Comparison of ENCODE assay signal across 9 mouse cellular contexts in genomic region chr3:62924441-62924840, GRCm38 (mm10).
DNase-seq lines count a peak whose midpoint lies in the region; ATAC-seq and TF ChIP-seq lines count a peak whose summit lies in the region.
"Had no signal": no experiment of that assay in that cellular context is flagged by ENCODE, and none has a peak within 500 bp of the region (broad histone marks: within the 10 kb centered on the region; RNA-seq: fewer than 3 reads in every experiment).

No protein-coding gene starts in this region.

- TF ChIP-seq CTCF in hindbrain, postnatal 0 days (IDR thresholded peaks at IDR 0.05; ENCODE audit: low read depth) = peak; percentile 67
- 0 out of 6 replicates have a peak, but pooled peaks of 1 of the 3 experiments have one; percentile 17 for TF ChIP-seq CTCF in MEL (IDR thresholded peaks at IDR 0.05 in 2 of 3, conservative IDR thresholded peaks at IDR 0.05 in 1 of 3; ENCODE audit: control insufficient read depth in 1 of 3, insufficient read depth in 1 of 3, low read depth in 2 of 3, low read length in 3 of 3, poor library complexity in 1 of 3, severe bottlenecking in 1 of 3)

- no peaks in the 10 kb centered on the region for H3K36me3 ChIP-seq in hindbrain, postnatal 0 days (ENCODE audit: insufficient read depth, low read length)
- no peaks in the 10 kb centered on the region for H3K36me3 ChIP-seq in hindbrain, embryonic 16.5 days (ENCODE audit: control insufficient read depth, insufficient read depth, low read length)
- no peaks in the 10 kb centered on the region for H3K36me3 ChIP-seq in MEL (ENCODE audit: control insufficient read depth in 1 of 2, insufficient read depth in 2 of 2, low read length in 2 of 2)

- no peaks in the 10 kb centered on the region for H3K79me2 ChIP-seq in MEL (ENCODE audit: control insufficient read depth, insufficient read depth, low read length, poor library complexity)

- DNase-seq in hindbrain, postnatal 0 days (ENCODE audit: low spot score) = peak; percentile 79
- DNase-seq in 416B (ENCODE audit: low read depth) (peak; percentile 38), MEL (ENCODE audit: low read depth, low spot score) (peak; percentile 4)
- peak; percentile 55 for DNase-seq in layer of hippocampus, adult 9-10 months (ENCODE audit: low spot score)
- no peak for DNase-seq in urinary bladder, postnatal 25 days (ENCODE audit: low spot score)
- DNase-seq in thymus, adult 18-20 months = no peak
- DNase-seq in yolk sac, embryonic 10.5 days (ENCODE audit: low spot score) = no peak

- peak; percentile 6; the same call in 1 of the 2 replicates for TF ChIP-seq RAD21 in MEL (IDR thresholded peaks at IDR 0.05; ENCODE audit: low read depth, low read length)

- H3K27me3 ChIP-seq in hindbrain, postnatal 0 days (ENCODE audit: insufficient read depth, low read length) = no peaks in the 10 kb centered on the region
- no peaks in the 10 kb centered on the region for H3K27me3 ChIP-seq in hindbrain, embryonic 16.5 days (replicated peaks; ENCODE audit: control insufficient read depth, insufficient read depth, low read length)
- H3K27me3 ChIP-seq in MEL (ENCODE audit: control insufficient read depth in 1 of 2, insufficient read depth in 2 of 2, low read length in 2 of 2) = no peaks in the 10 kb centered on the region

- no peak for ATAC-seq in hindbrain, postnatal 0 days
- ATAC-seq in hindbrain, embryonic 16.5 days = no peak

- TF ChIP-seq POLR2A in MEL (IDR thresholded peaks at IDR 0.05; ENCODE audit: control insufficient read depth in 1 of 2, insufficient read depth in 1 of 2, low read depth in 1 of 2, low read length in 2 of 2, poor library complexity in 1 of 2) = no peak

- no peaks in the 10 kb centered on the region for H3K9me3 ChIP-seq in hindbrain, postnatal 0 days (ENCODE audit: low read length)
- H3K9me3 ChIP-seq in hindbrain, embryonic 16.5 days (ENCODE audit: control insufficient read depth, low read length) = no peaks in the 10 kb centered on the region
- H3K9me3 ChIP-seq in MEL (replicated peaks; ENCODE audit: insufficient read depth, low read length) = no peaks in the 10 kb centered on the region

- no peak for TF ChIP-seq EP300 in MEL (IDR thresholded peaks at IDR 0.05; ENCODE audit: low read depth in 1 of 2, low read length in 2 of 2)

- no peaks in the 10 kb centered on the region for H3K4me1 ChIP-seq in hindbrain, postnatal 0 days (ENCODE audit: insufficient read depth, low read length)
- no peaks in the 10 kb centered on the region for H3K4me1 ChIP-seq in hindbrain, embryonic 16.5 days (ENCODE audit: control insufficient read depth, insufficient read depth, low read depth, low read length)
- H3K4me1 ChIP-seq in MEL (ENCODE audit: control insufficient read depth in 1 of 2, insufficient read depth in 2 of 2, low read length in 2 of 2) = no peaks in the 10 kb centered on the region

- H3K4me2 ChIP-seq in hindbrain, postnatal 0 days (ENCODE audit: low read depth, low read length) = no peak overlapping the region
- H3K4me2 ChIP-seq in hindbrain, embryonic 16.5 days (ENCODE audit: low read length) = no peak overlapping the region
- H3K4me2 ChIP-seq: liver, embryonic 11.5 days had no signal

- 14% methylated on average over 1 of the region's 1 CpGs for WGBS in hindbrain, postnatal 0 days
- WGBS in hindbrain, embryonic 16.5 days = 8% methylated on average over 1 of the region's 1 CpGs

- no peak overlapping the region for H3K9ac ChIP-seq in hindbrain, postnatal 0 days (replicated peaks; ENCODE audit: low read length)
- no peak overlapping the region for H3K9ac ChIP-seq in hindbrain, embryonic 16.5 days (ENCODE audit: low read depth, low read length)
- H3K9ac ChIP-seq in MEL (ENCODE audit: control insufficient read depth, low read depth, low read length, poor library complexity, severe bottlenecking) = no peak overlapping the region

- H3K27ac ChIP-seq in hindbrain, postnatal 0 days = no peak overlapping the region
- H3K27ac ChIP-seq in hindbrain, embryonic 16.5 days (ENCODE audit: low read depth, low read length) = no peak overlapping the region
- no peak overlapping the region for H3K27ac ChIP-seq in MEL (ENCODE audit: control insufficient read depth, low read depth, low read length)

- no peak overlapping the region for H3K4me3 ChIP-seq in hindbrain, postnatal 0 days (ENCODE audit: low read length)
- no peak overlapping the region for H3K4me3 ChIP-seq in hindbrain, embryonic 16.5 days (ENCODE audit: low read length)
- no peak overlapping the region for H3K4me3 ChIP-seq in MEL (ENCODE audit: control insufficient read depth in 1 of 2, insufficient read depth in 1 of 2, low read depth in 2 of 2, low read length in 2 of 2)

TF ChIP-seq in MEL, 35 proteins besides CTCF, POLR2A, EP300 and RAD21:
- TF ChIP-seq ETS1 (IDR thresholded peaks at IDR 0.05; ENCODE audit: low read depth, low read length) (no peak), UBTF (IDR thresholded peaks at IDR 0.05; ENCODE audit: borderline replicate concordance, insufficient read depth, low read depth, low read length) (no peak), E2F4 (IDR thresholded peaks at IDR 0.05; ENCODE audit: borderline replicate concordance, low read depth, low read length) (no peak), USF1 (IDR thresholded peaks at IDR 0.05; ENCODE audit: low read depth, low read length) (no peak)

Comparison
In these comparisons a context has a peak if more than half of its experiments do, and no peak if none do; other contexts are left out.
1. DNase-seq: peak in hindbrain, postnatal 0 days (single experiment), 416B (single experiment), MEL (single experiment) and layer of hippocampus, adult 9-10 months (single experiment); none in urinary bladder, postnatal 25 days (single experiment), thymus, adult 18-20 months (0 of 2) and yolk sac, embryonic 10.5 days (single experiment).